Mouse (Mus musculus) MEL (cell line): ENCODE measurements around the gene Eif1b. TPM values are rescaled to one million over a fixed set of nuclear protein-coding genes. Genes with fewer than 3 reads are reported as not detected.

Source experiments
- DNase-seq: peaks from one replicate; pipeline ENCODE4 v3.0.0; 2011; ENCODE audit warnings: low read depth, low spot score
- H3K27ac ChIP-seq: 2 replicates; pipeline ENCODE4 v1.5.1; 2012; ENCODE audit warnings: low read depth, mild to moderate bottlenecking, control low read depth, low read length, moderate library complexity; ENCODE audit not compliant: control insufficient read depth
- H3K27me3 ChIP-seq, 2 experiments: fragments of 150-350 bp in 1 of 2; sonication (generic) in 1 of 2; 2 replicates each; pipeline ENCODE4 v1.6.1; 2012; ENCODE audit warnings: low read length in 2 of 2, mild to moderate bottlenecking in 2 of 2, improper control_type of control experiment in 1 of 2, moderate library complexity in 1 of 2; ENCODE audit not compliant: insufficient read depth in 2 of 2, control insufficient read depth in 1 of 2
- H3K36me3 ChIP-seq, 2 experiments: 2 replicates each; pipeline ENCODE4 v1.6.1; 2012 to 2014; ENCODE audit warnings: low read length in 2 of 2, improper control_type of control experiment in 1 of 2, inconsistent platforms in 1 of 2, mild to moderate bottlenecking in 1 of 2; ENCODE audit not compliant: insufficient read depth in 2 of 2, control insufficient read depth in 1 of 2
- H3K4me1 ChIP-seq, 2 experiments: fragments of 150-350 bp in 1 of 2; sonication (generic) in 1 of 2; 2 replicates each; pipeline ENCODE4 v1.6.1; 2012; ENCODE audit warnings: low read length in 2 of 2, improper control_type of control experiment in 1 of 2, mild to moderate bottlenecking in 1 of 2; ENCODE audit not compliant: insufficient read depth in 2 of 2, control insufficient read depth in 1 of 2
- H3K4me3 ChIP-seq, 2 experiments: fragments of 150-350 bp in 1 of 2; sonication (generic) in 1 of 2; 2 replicates each; pipeline ENCODE4 v1.5.1; 2012; ENCODE audit warnings: low read depth in 2 of 2, low read length in 2 of 2, mild to moderate bottlenecking in 2 of 2, moderate library complexity in 2 of 2, control low read depth in 1 of 2, improper control_type of control experiment in 1 of 2; ENCODE audit not compliant: control insufficient read depth in 1 of 2, insufficient read depth in 1 of 2
- H3K79me2 ChIP-seq: 2 replicates; pipeline ENCODE4 v1.6.1; 2012; ENCODE audit warnings: mild to moderate bottlenecking, low read length, moderate library complexity; ENCODE audit not compliant: control insufficient read depth, poor library complexity, insufficient read depth
- H3K9ac ChIP-seq: 2 replicates; pipeline ENCODE4 v1.6.1; 2012; ENCODE audit warnings: low read depth, mild to moderate bottlenecking, control low read depth, low read length, moderate library complexity; ENCODE audit not compliant: control insufficient read depth, poor library complexity, severe bottlenecking
- H3K9me3 ChIP-seq: fragments of 150-350 bp; sonication (generic); replicated peaks from 2 replicates; pipeline ENCODE4 v1.6.1; 2012; ENCODE audit warnings: mild to moderate bottlenecking, low read length, improper control_type of control experiment, moderate library complexity; ENCODE audit not compliant: insufficient read depth
- BHLHE40 ChIP-seq: IDR thresholded peaks from 2 replicates; pipeline ENCODE4 v1.6.1; 2012; ENCODE audit warnings: low read depth, mild to moderate bottlenecking, inconsistent platforms, low read length, improper control_type of control experiment, borderline replicate concordance
- CHD2 ChIP-seq: IDR thresholded peaks from 2 replicates; pipeline ENCODE4 v1.6.1; 2011; ENCODE audit warnings: low read length, improper control_type of control experiment
- EP300 ChIP-seq, 2 experiments: IDR thresholded peaks; 2 replicates each; pipeline ENCODE4 v1.6.1; 2011; ENCODE audit warnings: improper control_type of control experiment in 2 of 2, low read length in 2 of 2, low read depth in 1 of 2, mild to moderate bottlenecking in 1 of 2
- GABPA ChIP-seq: IDR thresholded peaks from 2 replicates; pipeline ENCODE4 v1.6.1; 2012; ENCODE audit warnings: low read depth, mild to moderate bottlenecking, inconsistent platforms, low read length, improper control_type of control experiment, moderate library complexity
- HCFC1 ChIP-seq: IDR thresholded peaks from 2 replicates; pipeline ENCODE4 v1.6.1; 2012; ENCODE audit warnings: low read depth, mild to moderate bottlenecking, inconsistent platforms, low read length, improper control_type of control experiment, moderate library complexity
- JUND ChIP-seq: IDR thresholded peaks from 2 replicates; pipeline ENCODE4 v1.6.1; 2011; ENCODE audit warnings: low read depth, mild to moderate bottlenecking, improper control_type of control experiment, low read length
- KAT2A ChIP-seq: conservative IDR thresholded peaks from 2 replicates; pipeline ENCODE4 v1.6.1; 2012; ENCODE audit warnings: low read depth, low read length, improper control_type of control experiment, inconsistent platforms
- MAFK ChIP-seq: IDR thresholded peaks from 2 replicates; pipeline ENCODE4 v1.6.1; 2011; ENCODE audit warnings: low read depth, mild to moderate bottlenecking, low read length, improper control_type of control experiment, borderline replicate concordance
- MAZ ChIP-seq: IDR thresholded peaks from 2 replicates; pipeline ENCODE4 v1.6.1; 2012; ENCODE audit warnings: low read depth, mild to moderate bottlenecking, inconsistent platforms, low read length, improper control_type of control experiment
- MXI1 ChIP-seq: IDR thresholded peaks from 2 replicates; pipeline ENCODE4 v1.6.1; 2011; ENCODE audit warnings: mild to moderate bottlenecking, low read depth, low read length, improper control_type of control experiment
- MYB ChIP-seq: IDR thresholded peaks from 2 replicates; pipeline ENCODE4 v1.6.1; 2011; ENCODE audit warnings: mild to moderate bottlenecking, low read depth, low read length, improper control_type of control experiment
- MYC ChIP-seq: IDR thresholded peaks from 2 replicates; pipeline ENCODE4 v1.6.1; 2011; ENCODE audit warnings: low read depth, mild to moderate bottlenecking, low read length, improper control_type of control experiment, moderate library complexity
- NRF1 ChIP-seq: IDR thresholded peaks from 2 replicates; pipeline ENCODE4 v1.6.1; 2014; ENCODE audit warnings: low read depth, mild to moderate bottlenecking, inconsistent platforms, low read length, improper control_type of control experiment, moderate library complexity; ENCODE audit not compliant: poor library complexity, insufficient read depth, severe bottlenecking
- POLR2AphosphoS5 ChIP-seq: IDR thresholded peaks from 2 replicates; pipeline ENCODE4 v1.6.1; 2012; ENCODE audit warnings: low read depth, borderline replicate concordance, mild to moderate bottlenecking, inconsistent platforms, low read length, moderate library complexity, mixed read lengths
- RCOR1 ChIP-seq: IDR thresholded peaks from 2 replicates; pipeline ENCODE4 v1.6.1; 2012; ENCODE audit warnings: low read depth, mild to moderate bottlenecking, inconsistent platforms, low read length, improper control_type of control experiment
- SMC3 ChIP-seq: IDR thresholded peaks from 2 replicates; pipeline ENCODE4 v1.6.1; 2011; ENCODE audit warnings: low read depth, low read length, improper control_type of control experiment
- TCF12 ChIP-seq: IDR thresholded peaks from 2 replicates; pipeline ENCODE4 v1.6.1; 2014; ENCODE audit warnings: low read depth, mild to moderate bottlenecking, inconsistent platforms, low read length, improper control_type of control experiment, moderate library complexity
- USF1 ChIP-seq: IDR thresholded peaks from 2 replicates; pipeline ENCODE4 v1.6.1; 2014; ENCODE audit warnings: low read depth, mild to moderate bottlenecking, inconsistent platforms, low read length, improper control_type of control experiment, moderate library complexity
- USF2 ChIP-seq, 2 experiments: IDR thresholded peaks; 2 replicates each; pipeline ENCODE4 v1.6.1; 2011 to 2012; ENCODE audit warnings: improper control_type of control experiment in 2 of 2, low read length in 2 of 2, borderline replicate concordance in 1 of 2, inconsistent platforms in 1 of 2, low read depth in 1 of 2, mild to moderate bottlenecking in 1 of 2; ENCODE audit not compliant: insufficient read depth in 1 of 2
- ZC3H11A ChIP-seq: IDR thresholded peaks from 2 replicates; pipeline ENCODE4 v1.6.1; 2012; ENCODE audit warnings: low read depth, mild to moderate bottlenecking, inconsistent platforms, low read length, improper control_type of control experiment
- ZNF384 ChIP-seq: IDR thresholded peaks from 2 replicates; pipeline ENCODE4 v1.6.1; 2012; ENCODE audit warnings: low read depth, mild to moderate bottlenecking, inconsistent platforms, low read length, improper control_type of control experiment
- polyA plus RNA-seq, 2 experiments: library from polyadenylated mRNA; stranded (reverse) in 1 of 2; unstranded in 1 of 2; fragments of >175 nt in 1 of 2; fragments of >200 nt in 1 of 2; gene quantifications; 2 replicates each; pipeline versions ENCODE4 v1.2.1 to v1.2.4; 2012; ENCODE audit warnings: low replicate concordance in 2 of 2, low read depth in 1 of 2; ENCODE audit not compliant: insufficient read length in 2 of 2, insufficient read depth in 1 of 2, missing spikeins in 1 of 2
- total RNA-seq: library from RNA; depleted of rRNA; stranded (reverse); fragments of 300-350 nt; gene quantifications from 2 replicates; pipeline ENCODE4 v1.2.3, GENCODE M21; 2012

The Eif1b gene
- total and polyA plus RNA-seq, 3 experiments: 54.3 to 110 TPM; not detected in 1

DNA sequence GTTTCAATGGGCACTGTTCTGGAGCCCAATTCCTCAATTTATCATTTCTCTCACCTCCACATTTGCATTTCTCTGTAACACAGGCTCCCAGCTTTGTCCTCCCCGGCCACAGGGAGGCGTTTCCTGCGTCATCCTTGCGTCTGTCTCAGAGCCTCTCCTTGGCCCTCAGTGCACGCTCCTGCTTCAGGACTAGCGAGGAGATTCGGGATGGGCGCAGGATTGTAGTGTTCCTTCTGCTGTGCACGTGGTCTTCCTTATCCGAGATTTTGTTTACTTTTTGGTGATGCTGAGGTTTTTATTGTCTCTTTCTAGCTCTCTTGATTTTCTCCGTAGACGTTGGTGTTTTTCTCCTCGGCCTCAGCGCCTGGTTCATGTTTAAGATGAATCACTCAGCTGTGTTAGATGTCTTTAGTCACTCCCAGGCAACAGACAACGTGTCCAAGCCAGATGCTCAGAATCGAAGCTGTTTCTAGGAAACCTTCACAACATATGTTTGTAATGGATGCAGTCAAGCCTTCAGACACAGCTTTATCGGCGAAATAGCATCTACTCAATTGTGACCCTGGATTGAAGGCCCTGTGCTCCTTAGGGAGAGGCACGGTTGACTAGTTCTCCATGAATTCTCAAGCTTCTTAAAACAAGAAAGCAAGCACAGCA, 27.6 kb downstream of the Eif1b start:
- Histone ChIP-seq H3K4me1 (no peaks in the 10 kb centered on the region), H3K27me3 (no peaks in the 10 kb centered on the region; a peak in 1 of 4 replicates), H3K27ac (no peak overlapping the region), H3K9ac (no peak overlapping the region), H3K36me3 (no peaks in the 10 kb centered on the region), H3K9me3 (no peaks in the 10 kb centered on the region), H3K4me3 (no peak overlapping the region), H3K79me2 (no peaks in the 10 kb centered on the region)
- DNase-seq: no peak
- TF ChIP-seq MAFK: no peak
- no peak for TF ChIP-seq CHD2
- TF ChIP-seq POLR2AphosphoS5: no peak
- no peak for TF ChIP-seq JUND
- no peak for TF ChIP-seq EP300 (IDR thresholded peaks at IDR 0.05; ENCODE audit: low read depth in 1 of 2, low read length in 2 of 2)
- no peak for TF ChIP-seq RCOR1
- no peak for TF ChIP-seq USF1

DNA sequence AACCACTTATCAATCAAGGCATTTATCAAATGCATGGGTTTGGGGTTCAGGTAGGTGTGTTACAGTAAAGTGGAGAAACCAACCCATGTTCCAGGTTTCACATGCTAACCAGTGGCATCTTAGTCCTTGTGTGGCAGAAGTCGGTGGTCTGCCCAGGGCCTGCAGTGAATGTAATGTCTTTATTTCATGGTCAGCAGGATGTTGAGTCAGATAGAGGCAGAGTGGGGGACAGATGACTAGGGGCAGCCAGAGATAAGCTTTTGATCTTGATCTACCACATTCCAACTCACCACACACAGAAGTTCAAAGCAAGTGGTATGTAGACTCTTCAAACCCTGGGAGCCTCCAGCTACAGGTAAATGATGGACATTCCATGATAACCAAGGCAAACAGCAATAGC, 29.1 kb downstream of the Eif1b start:
- DNase-seq: no peak
- Histone ChIP-seq H3K27ac (no peak overlapping the region), H3K79me2 (no peaks in the 10 kb centered on the region), H3K4me3 (no peak overlapping the region), H3K4me1 (no peaks in the 10 kb centered on the region), H3K36me3 (no peaks in the 10 kb centered on the region), H3K27me3 (no peaks in the 10 kb centered on the region; a peak in 1 of 4 replicates), H3K9me3 (no peaks in the 10 kb centered on the region), H3K9ac (no peak overlapping the region)
- TF ChIP-seq KAT2A: no peak
- no peak for TF ChIP-seq EP300 (IDR thresholded peaks at IDR 0.05; ENCODE audit: low read depth in 1 of 2, low read length in 2 of 2)
- no peak for TF ChIP-seq JUND
- TF ChIP-seq ZNF384: no peak
- no peak for TF ChIP-seq TCF12

DNA sequence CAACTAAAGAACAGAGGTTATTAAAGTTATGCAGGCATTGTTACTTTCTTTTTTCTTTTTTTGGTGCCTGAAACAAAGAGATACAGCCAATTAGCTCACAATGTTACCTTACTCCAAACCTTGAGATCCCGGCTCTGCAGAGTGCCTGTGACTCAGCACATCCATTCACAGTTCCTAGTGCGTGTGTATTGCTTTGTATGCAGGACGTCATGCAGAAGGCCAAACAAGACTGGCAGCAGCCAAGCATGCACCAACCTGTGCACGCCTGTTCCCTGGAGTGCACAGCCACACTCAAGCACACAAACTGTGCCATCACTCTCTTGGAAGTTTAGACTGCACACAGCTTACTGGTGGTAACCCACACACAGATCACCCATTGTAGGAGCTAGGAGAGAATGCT, 35.2 kb downstream of the Eif1b start:
- H3K4me3 ChIP-seq: no peak overlapping the region
- H3K27ac ChIP-seq: no peak overlapping the region
- no peaks in the 10 kb centered on the region for H3K4me1 ChIP-seq
- H3K9ac ChIP-seq: no peak overlapping the region
- DNase-seq: no peak
- H3K27me3 ChIP-seq: no peaks in the 10 kb centered on the region; a peak in 1 of 4 replicates
- H3K9me3 ChIP-seq: no peaks in the 10 kb centered on the region
- H3K36me3 ChIP-seq: no peaks in the 10 kb centered on the region
- TF ChIP-seq NRF1 (no peak), ZNF384 (no peak), MAFK (no peak), KAT2A (no peak), MXI1 (no peak), GABPA (no peak), MAZ (no peak), TCF12 (no peak), SMC3 (no peak), MYC (no peak), BHLHE40 (no peak), ZC3H11A (no peak), USF2 (IDR thresholded peaks at IDR 0.05; ENCODE audit: borderline replicate concordance in 1 of 2, insufficient read depth in 1 of 2, low read depth in 1 of 2, low read length in 2 of 2) (no peak), EP300 (IDR thresholded peaks at IDR 0.05; ENCODE audit: low read depth in 1 of 2, low read length in 2 of 2) (no peak), CHD2 (no peak), POLR2AphosphoS5 (no peak), RCOR1 (no peak), MYB (no peak), HCFC1 (no peak)
- no peaks in the 10 kb centered on the region for H3K79me2 ChIP-seq
